Mouse (Mus musculus): Measurements from ENCODE around the gene Spred2.

GRCm38 (mm10) chr11:19961766-19962365, 37.7 kb downstream of the Spred2 start:
- TF ChIP-seq CTCF (IDR thresholded peaks at IDR 0.05; ENCODE audit: low read depth) (no peak), EP300 (IDR thresholded peaks at IDR 0.05; ENCODE audit: low read depth) (no peak)
